Mouse (Mus musculus): Measurements from ENCODE around the gene Morn1.
A peak's percentile ranks its signal among the peaks of the same experiment; 100 is the strongest.

Morn1 gene

GRCm38 (mm10) chr4:155079666-155080065 is 6.7 kb upstream of the Morn1 start:
- DNase-seq: no peak

- DNase-seq: no peak
These were observed 2.8 kb upstream of the Morn1 start for GRCm38 (mm10) chr4:155083553-155083952.

GRCm38 (mm10) chr4:155084351-155084750 is 2.0 kb upstream of the Morn1 start:
- no peak for DNase-seq

- DNase-seq: no peak
These were observed 920 bp upstream of the Morn1 start for GRCm38 (mm10) chr4:155085206-155086107.

- no peak for DNase-seq
These were observed 2.9 kb downstream of the Morn1 start for GRCm38 (mm10) chr4:155089241-155089640.

GRCm38 (mm10) chr4:155090147-155090546 is 3.8 kb downstream of the Morn1 start:
- DNase-seq: no peak

GRCm38 (mm10) chr4:155090688-155091449 is 4.5 kb downstream of the Morn1 start:
- no peak for DNase-seq

GRCm38 (mm10) chr4:155092718-155093430 is 6.5 kb downstream of the Morn1 start:
- DNase-seq: no peak

GRCm38 (mm10) chr4:155093431-155094149 is 7.2 kb downstream of the Morn1 start:
- DNase-seq: no peak

GRCm38 (mm10) chr4:155094565-155094964 is 8.2 kb downstream of the Morn1 start:
- no peak for DNase-seq

GRCm38 (mm10) chr4:155095238-155095900 is 9.0 kb downstream of the Morn1 start:
- peak; percentile 88 for DNase-seq

- no peak for DNase-seq
These were observed 9.6 kb downstream of the Morn1 start for GRCm38 (mm10) chr4:155095967-155096366.

GRCm38 (mm10) chr4:155097452-155097851 is 11.1 kb downstream of the Morn1 start:
- DNase-seq: no peak

- DNase-seq: no peak
These were observed 12.2 kb downstream of the Morn1 start for GRCm38 (mm10) chr4:155098572-155098971.

- DNase-seq: no peak
These were observed 21.5 kb downstream of the Morn1 start for GRCm38 (mm10) chr4:155107886-155108285.

- no peak for DNase-seq
These were observed 23.1 kb downstream of the Morn1 start for GRCm38 (mm10) chr4:155109471-155109870.

- no peak for DNase-seq
These were observed 27.5 kb downstream of the Morn1 start for GRCm38 (mm10) chr4:155113766-155114410.

- no peak for DNase-seq
These were observed 30.2 kb downstream of the Morn1 start for GRCm38 (mm10) chr4:155116607-155117006.

GRCm38 (mm10) chr4:155117396-155117978 is 31.1 kb downstream of the Morn1 start:
- no peak for DNase-seq

- no peak for DNase-seq
These were observed 31.9 kb downstream of the Morn1 start for GRCm38 (mm10) chr4:155118278-155118677.

GRCm38 (mm10) chr4:155120038-155120437 is 33.7 kb downstream of the Morn1 start:
- no peak for DNase-seq

Measured in layer of hippocampus, adult 9-11 months (tissue).